Comparison of ENCODE assay signal across 7 mouse cellular contexts in genomic region chr7:143951172-143951571, GRCm38 (mm10). TPM values are rescaled to one million over a fixed set of nuclear protein-coding genes. Genes with fewer than 3 reads are reported as not detected.
DNase-seq lines count a peak whose midpoint lies in the region; ATAC-seq and TF ChIP-seq lines count a peak whose summit lies in the region.

No protein-coding gene starts in this region.

- no peaks in the 10 kb centered on the region for H3K9me3 ChIP-seq in liver, postnatal 0 days (ENCODE audit: low read length)
- no peaks in the 10 kb centered on the region for H3K9me3 ChIP-seq in liver, embryonic 11.5 days (ENCODE audit: control insufficient read depth, low read length)
- H3K9me3 ChIP-seq in kidney, embryonic 16.5 days (ENCODE audit: low read length), result no peaks in the 10 kb centered on the region
- H3K9me3 ChIP-seq in neural tube, embryonic 15.5 days (replicated peaks), result no peaks in the 10 kb centered on the region

- DNase-seq in liver, postnatal 0 days, result peak; percentile 43
- no peak for DNase-seq in liver, embryonic 11.5 days (ENCODE audit: low spot score)
- peak; percentile 37 for DNase-seq in adrenal gland, postnatal 25 days
- peak; percentile 9 for DNase-seq in retina, embryonic 14.5 days (ENCODE audit: low spot score)

- peak; percentile 57 for TF ChIP-seq CTCF in liver, postnatal 0 days (IDR thresholded peaks at IDR 0.05; ENCODE audit: low read depth)

- H3K9ac ChIP-seq in liver, postnatal 0 days (replicated peaks), result no peak overlapping the region
- no peak overlapping the region for H3K9ac ChIP-seq in liver, embryonic 11.5 days (ENCODE audit: low read depth, low read length)
- no peak overlapping the region for H3K9ac ChIP-seq in kidney, embryonic 16.5 days (replicated peaks; ENCODE audit: low read length)
- H3K9ac ChIP-seq in neural tube, embryonic 15.5 days (replicated peaks), result no peak overlapping the region

- no peaks in the 10 kb centered on the region for H3K36me3 ChIP-seq in liver, postnatal 0 days (replicated peaks; ENCODE audit: insufficient read depth, low read length)
- H3K36me3 ChIP-seq in liver, embryonic 11.5 days (ENCODE audit: control insufficient read depth, insufficient read depth, low read length), result no peaks in the 10 kb centered on the region
- H3K36me3 ChIP-seq in kidney, embryonic 16.5 days (ENCODE audit: insufficient read depth, low read length), result no peaks in the 10 kb centered on the region
- H3K36me3 ChIP-seq in neural tube, embryonic 15.5 days, result no peaks in the 10 kb centered on the region

- H3K27ac ChIP-seq in liver, postnatal 0 days (ENCODE audit: low read depth), result no peak overlapping the region
- no peak overlapping the region for H3K27ac ChIP-seq in liver, embryonic 11.5 days (ENCODE audit: low read depth, low read length)
- no peak overlapping the region for H3K27ac ChIP-seq in kidney, embryonic 16.5 days (ENCODE audit: low read length)
- H3K27ac ChIP-seq in neural tube, embryonic 15.5 days (replicated peaks), result no peak overlapping the region

- no peak overlapping the region for H3K4me2 ChIP-seq in liver, postnatal 0 days (ENCODE audit: low read depth, low read length)
- H3K4me2 ChIP-seq in liver, embryonic 11.5 days, result no peak overlapping the region
- H3K4me2 ChIP-seq in kidney, embryonic 16.5 days (replicated peaks; ENCODE audit: low read depth, low read length), result no peak overlapping the region
- H3K4me2 ChIP-seq in neural tube, embryonic 15.5 days, result no peak overlapping the region

- ATAC-seq in liver, postnatal 0 days, result no peak
- no peak for ATAC-seq in liver, embryonic 11.5 days (replicated peaks; ENCODE audit: low FRiP score)
- peak; percentile 76 for ATAC-seq in kidney, embryonic 16.5 days (ENCODE audit: low FRiP score, low TSS enrichment)
- no peak for ATAC-seq in neural tube, embryonic 15.5 days (ENCODE audit: low FRiP score)
- ATAC-seq in CD4-positive, CD25-positive, alpha-beta regulatory T cell, adult 4 months, result no peak

- no peaks in the 10 kb centered on the region for H3K27me3 ChIP-seq in liver, postnatal 0 days (ENCODE audit: insufficient read depth, low read length)
- H3K27me3 ChIP-seq in liver, embryonic 11.5 days (replicated peaks; ENCODE audit: control insufficient read depth, insufficient read depth, low read length), result no peaks in the 10 kb centered on the region
- no peaks in the 10 kb centered on the region for H3K27me3 ChIP-seq in kidney, embryonic 16.5 days (ENCODE audit: insufficient read depth, low read length)
- no peaks in the 10 kb centered on the region for H3K27me3 ChIP-seq in neural tube, embryonic 15.5 days (replicated peaks)

- no peaks in the 10 kb centered on the region for H3K4me1 ChIP-seq in liver, postnatal 0 days (ENCODE audit: insufficient read depth)
- H3K4me1 ChIP-seq in liver, embryonic 11.5 days (replicated peaks; ENCODE audit: control insufficient read depth, insufficient read depth, low read length), result no peaks in the 10 kb centered on the region
- H3K4me1 ChIP-seq in kidney, embryonic 16.5 days (ENCODE audit: insufficient read depth, low read length), result no peaks in the 10 kb centered on the region
- H3K4me1 ChIP-seq in neural tube, embryonic 15.5 days, result no peaks in the 10 kb centered on the region

- no peak for TF ChIP-seq EP300 in liver, postnatal 0 days (IDR thresholded peaks at IDR 0.05; ENCODE audit: low read depth)

- no peak overlapping the region for H3K4me3 ChIP-seq in liver, postnatal 0 days (ENCODE audit: low read depth, low read length)
- no peak overlapping the region for H3K4me3 ChIP-seq in liver, embryonic 11.5 days (ENCODE audit: low read depth, low read length)
- H3K4me3 ChIP-seq in kidney, embryonic 16.5 days (ENCODE audit: low read length), result no peak overlapping the region
- no peak overlapping the region for H3K4me3 ChIP-seq in neural tube, embryonic 15.5 days (replicated peaks)

- 10% methylated on average over 2 of the region's 2 CpGs for WGBS in liver, postnatal 0 days (ENCODE audit: insufficient replicate concordance)
- 42% methylated on average over 2 of the region's 2 CpGs for WGBS in liver, embryonic 11.5 days
- WGBS in kidney, embryonic 16.5 days, result 29% methylated on average over 2 of the region's 2 CpGs
- 36% methylated on average over 2 of the region's 2 CpGs for WGBS in neural tube, embryonic 15.5 days

RNA-seq across cellular contexts. Expression of gene Shank2, which starts 50.6 kb away (rescaled TPM):
- polyA plus RNA-seq in liver, postnatal 0 days (2015; fragmentation: Nextera tagmentation; extraction: Ambion mirVana), result 0.58 and 0.92 TPM in 2 replicates
- polyA plus RNA-seq in liver, embryonic 11.5 days (2014; fragmentation: Nextera tagmentation; extraction: Ambion mirVana), result 0.90 and 1.0 TPM in 2 replicates
- total RNA-seq in adrenal gland, postnatal 25 days (2021), result 4.9 and 11.8 TPM in 2 replicates
- 3.6 and 4.0 TPM in 2 replicates for polyA plus RNA-seq in kidney, embryonic 16.5 days (2015; fragmentation: Nextera tagmentation; extraction: Ambion mirVana)
- 8.8 and 9.8 TPM in 2 replicates for polyA plus RNA-seq in neural tube, embryonic 15.5 days (2015; fragmentation: Nextera tagmentation; extraction: Ambion mirVana)
- polyA plus RNA-seq in CD4-positive, CD25-positive, alpha-beta regulatory T cell, adult 4 months (2017; shearing (Covaris generic)), result under 1 TPM in 1 of 2 experiments, not detected in 1; 0.05 TPM
